Mouse (Mus musculus) lung, postnatal 0 days (tissue): ENCODE data around the gene Gm28051. TPM values are rescaled to one million over a fixed set of nuclear protein-coding genes. Genes with fewer than 3 reads are reported as not detected.
A peak's percentile ranks its signal among the peaks of the same experiment; 100 is the strongest.

Experiments
- ATAC-seq: fragments of 200-750 bp; cut with Nextera tagmentation; 2 replicates; pipeline ENCODE4 v1.8.0; 2017; ENCODE audit warnings: moderate library complexity
- DNase-seq: peaks from one replicate; pipeline ENCODE4 v3.0.0-alpha.2; 2016; ENCODE audit warnings: low spot score
- H3K27ac ChIP-seq: fragments of 300-500 bp; sonication (generic); 2 replicates; pipeline ENCODE4 v1.5.1; 2014; ENCODE audit warnings: antibody characterized with exemption, mild to moderate bottlenecking, low read length, mixed read lengths
- H3K27me3 ChIP-seq: fragments of 300-500 bp; sonication (generic); replicated peaks from 2 replicates; pipeline ENCODE4 v1.6.1; 2014; ENCODE audit warnings: low read length, mixed read lengths; ENCODE audit not compliant: insufficient read depth
- H3K36me3 ChIP-seq: fragments of 300-500 bp; sonication (generic); 2 replicates; pipeline ENCODE4 v1.6.1; 2014; ENCODE audit warnings: low read length, mixed read lengths; ENCODE audit not compliant: insufficient read depth
- H3K4me1 ChIP-seq: fragments of 300-500 bp; sonication (generic); 2 replicates; pipeline ENCODE4 v1.6.1; 2014; ENCODE audit warnings: antibody characterized with exemption, low read depth, low read length, mixed read lengths; ENCODE audit not compliant: insufficient read depth
- H3K4me2 ChIP-seq: fragments of 300-500 bp; sonication (generic); replicated peaks from 2 replicates; pipeline ENCODE4 v1.6.1; 2014; ENCODE audit warnings: low read depth, mild to moderate bottlenecking, low read length, moderate library complexity, mixed read lengths
- H3K4me3 ChIP-seq: fragments of 300-500 bp; sonication (generic); 2 replicates; pipeline ENCODE4 v1.5.1; 2014; ENCODE audit warnings: low read depth, low read length
- H3K9ac ChIP-seq: fragments of 300-500 bp; sonication (generic); replicated peaks from 2 replicates; pipeline ENCODE4 v1.6.1; 2014; ENCODE audit warnings: low read depth, mild to moderate bottlenecking
- H3K9me3 ChIP-seq: fragments of 300-500 bp; sonication (generic); 2 replicates; pipeline ENCODE4 v1.6.1; 2016; ENCODE audit warnings: low read length, mixed read lengths
- CTCF ChIP-seq: IDR thresholded peaks from 2 replicates; pipeline ENCODE4 v1.5.1; 2016; ENCODE audit warnings: antibody characterized with exemption, mild to moderate bottlenecking
- EP300 ChIP-seq: IDR thresholded peaks from 2 replicates; pipeline ENCODE4 v1.6.1; 2016; ENCODE audit warnings: antibody characterized with exemption, mild to moderate bottlenecking, control low read depth
- WGBS: fragments of 180-500 bp; shearing (Covaris S2); extraction: QIAGEN DNeasy Blood & Tissue Kit; methylation state at CpG from one replicate; pipeline ENCODE4 v1.1.7; 2014; 5-methylcytosine and 5-hydroxymethylcytosine counted together
- polyA plus RNA-seq: library from polyadenylated mRNA; unstranded; fragments of >200 nt; fragmentation: Nextera tagmentation; extraction: Ambion mirVana; gene quantifications from 2 replicates; pipeline ENCODE4 v1.2.1, GENCODE M21; 2015

Gm28051 gene
- polyA plus RNA-seq, 1 experiment from 2014 or later = not detected

GRCm38 (mm10) chr12:102695369-102696239 is 62.0 kb downstream of the Gm28051 start:
- H3K4me3 ChIP-seq = no peak overlapping the region
- no peaks in the 10 kb centered on the region for H3K9me3 ChIP-seq
- H3K27me3 ChIP-seq = no peaks in the 10 kb centered on the region
- WGBS = 69% methylated on average over 18 of the region's 18 CpGs
- H3K27ac ChIP-seq = no peak overlapping the region
- TF ChIP-seq CTCF (no peak), EP300 (no peak)
- H3K36me3 ChIP-seq = no peaks in the 10 kb centered on the region
- DNase-seq = no peak
- H3K9ac ChIP-seq = no peak overlapping the region
- no peaks in the 10 kb centered on the region for H3K4me1 ChIP-seq
- no peak overlapping the region for H3K4me2 ChIP-seq
- ATAC-seq = no peak

- DNase-seq (no peak), ATAC-seq (no peak)
- no peak overlapping the region for H3K4me3 ChIP-seq
- no peaks in the 10 kb centered on the region for H3K27me3 ChIP-seq
- H3K36me3 ChIP-seq = no peaks in the 10 kb centered on the region
- TF ChIP-seq EP300 (no peak), CTCF (no peak)
- whole genome bisulfite sequencing = 75% methylated on average over 6 of the region's 7 CpGs
- H3K4me2 ChIP-seq = no peak overlapping the region
- H3K9me3 ChIP-seq = no peaks in the 10 kb centered on the region
- H3K4me1 ChIP-seq = no peaks in the 10 kb centered on the region
- no peak overlapping the region for H3K27ac ChIP-seq
- no peak overlapping the region for H3K9ac ChIP-seq
Observed at GRCm38 (mm10) chr12:102691761-102692160, 65.8 kb downstream of the Gm28051 start.

DNA sequence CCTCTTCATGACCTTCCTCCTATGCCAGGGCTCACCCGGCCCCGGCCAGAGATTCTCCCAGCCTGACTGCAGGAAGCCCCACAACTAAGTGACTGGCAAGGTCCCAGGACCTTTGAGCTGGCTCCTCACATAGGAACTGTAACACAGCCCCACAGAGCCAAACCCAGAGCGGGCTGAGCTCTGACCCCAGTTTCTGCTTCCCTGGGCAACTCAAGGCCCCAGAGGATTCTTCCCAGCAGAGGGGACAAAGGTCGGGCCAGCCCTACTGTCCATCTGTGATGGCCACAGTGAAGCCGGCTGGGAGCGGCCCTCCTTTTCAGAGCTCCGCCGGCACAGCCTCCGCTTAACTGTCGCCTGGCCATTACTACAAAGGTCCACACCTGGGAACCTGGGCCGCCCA is 66.4 kb downstream of the Gm28051 start:
- Histone ChIP-seq H3K4me3 (no peak overlapping the region), H3K4me2 (no peak overlapping the region), H3K9me3 (no peaks in the 10 kb centered on the region), H3K4me1 (no peaks in the 10 kb centered on the region; the same call in 1 of the 2 replicates), H3K27me3 (no peaks in the 10 kb centered on the region), H3K9ac (no peak overlapping the region), H3K36me3 (no peaks in the 10 kb centered on the region), H3K27ac (peak overlapping the region; percentile 62)
- DNase-seq = no peak
- no peak for TF ChIP-seq EP300
- TF ChIP-seq CTCF = no peak
- peak; percentile 15; the same call in 1 of the 2 replicates for ATAC-seq
- 60% methylated on average over 11 of the region's 11 CpGs for WGBS

GRCm38 (mm10) chr12:102689773-102690563 is 67.6 kb downstream of the Gm28051 start:
- H3K4me3 ChIP-seq = no peak overlapping the region
- DNase-seq (no peak), ATAC-seq (no peak)
- H3K4me1 ChIP-seq = peaks cover 8% of the 10 kb centered on the region; the same call in 1 of the 2 replicates
- H3K4me2 ChIP-seq = no peak overlapping the region
- H3K36me3 ChIP-seq = no peaks in the 10 kb centered on the region
- H3K27me3 ChIP-seq = no peaks in the 10 kb centered on the region
- WGBS = 76% methylated on average over 15 of the region's 15 CpGs
- no peak overlapping the region for H3K27ac ChIP-seq
- no peaks in the 10 kb centered on the region for H3K9me3 ChIP-seq
- no peak overlapping the region for H3K9ac ChIP-seq
- TF ChIP-seq EP300 = no peak

DNA sequence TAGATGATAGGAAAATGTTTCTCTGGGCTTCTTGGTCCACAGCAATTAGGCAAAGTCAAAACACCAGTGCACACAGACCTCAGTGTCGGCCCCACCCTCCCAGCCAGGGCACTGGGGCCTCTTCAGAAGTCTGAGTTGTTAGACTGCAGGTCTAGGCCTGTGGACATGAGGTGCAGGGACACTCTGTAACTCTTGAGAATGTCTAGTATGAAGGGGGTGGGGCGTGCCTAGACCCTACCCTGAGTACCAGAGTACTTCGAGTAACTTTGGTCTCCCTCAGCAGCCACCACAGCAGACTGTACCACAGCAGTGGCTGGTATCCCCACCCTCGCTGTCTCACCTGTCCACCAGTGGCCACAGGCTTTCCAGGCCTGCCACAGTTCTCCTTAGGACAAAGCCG is 71.2 kb downstream of the Gm28051 start:
- no peak for TF ChIP-seq CTCF
- TF ChIP-seq EP300 = peak; percentile 95
- Histone ChIP-seq H3K4me1 (peaks cover 8% of the 10 kb centered on the region; the same call in 1 of the 2 replicates), H3K27ac (peak overlapping the region; percentile 64; the same call in 1 of the 2 replicates), H3K27me3 (no peaks in the 10 kb centered on the region), H3K9ac (no peak overlapping the region), H3K4me2 (no peak overlapping the region), H3K36me3 (no peaks in the 10 kb centered on the region), H3K4me3 (no peak overlapping the region), H3K9me3 (no peaks in the 10 kb centered on the region)
- ATAC-seq (peak; percentile 88), DNase-seq (peak; percentile 60)
- 65% methylated on average over 5 of the region's 5 CpGs for WGBS

DNA sequence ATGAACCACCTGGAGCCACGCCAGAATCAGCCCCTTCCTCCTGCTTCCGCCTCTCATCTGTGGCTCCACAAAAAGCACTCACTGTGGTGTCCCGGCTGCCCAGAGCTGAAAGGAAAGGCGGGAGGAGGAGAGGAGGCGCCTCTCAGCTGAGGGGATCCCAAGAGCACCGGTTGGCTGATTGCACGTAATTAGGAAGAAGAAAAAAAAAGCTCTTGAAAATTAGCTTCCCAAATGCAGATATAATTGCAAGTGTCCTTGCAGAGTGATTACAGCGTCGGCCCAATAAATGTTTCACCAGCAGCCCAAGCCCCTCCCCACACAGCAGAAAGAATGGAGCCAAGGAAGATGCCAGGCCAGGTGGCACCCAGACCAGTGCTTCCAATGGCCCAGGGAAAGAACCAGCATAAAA is 72.0 kb downstream of the Gm28051 start:
- DNase-seq = no peak
- no peak for TF ChIP-seq CTCF
- TF ChIP-seq EP300 = no peak
- 37% methylated on average over 9 of the region's 9 CpGs for WGBS

More for the DNA sequence above, 72.0 kb downstream of the Gm28051 start:
- Histone ChIP-seq H3K9me3 (no peaks in the 10 kb centered on the region), H3K36me3 (no peaks in the 10 kb centered on the region), H3K4me2 (no peak overlapping the region), H3K27me3 (no peaks in the 10 kb centered on the region), H3K27ac (peak overlapping the region; percentile 64), H3K9ac (no peak overlapping the region), H3K4me1 (peaks cover 8% of the 10 kb centered on the region; the same call in 1 of the 2 replicates), H3K4me3 (no peak overlapping the region)
- no peak for ATAC-seq
